Mouse (Mus musculus) embryonic fibroblast, embryonic 13.5 days (primary cell): Measurements from ENCODE around the gene Cyp2d26.

Experiments
- CTCF ChIP-seq: IDR thresholded peaks from 2 replicates; pipeline ENCODE4 v1.5.1; 2011; ENCODE audit warnings: mild to moderate bottlenecking, control low read depth, low read length, moderate library complexity, borderline replicate concordance; ENCODE audit not compliant: insufficient read depth
- POLR2A ChIP-seq: IDR thresholded peaks from 2 replicates; pipeline ENCODE4 v1.6.1; 2011; ENCODE audit warnings: low read depth, mild to moderate bottlenecking, control low read depth, low read length, moderate library complexity

- TF ChIP-seq CTCF (no peak), POLR2A (no peak)
Observed at GRCm38 (mm10) chr15:82815296-82815695, 21.2 kb upstream of the Cyp2d26 start.
